ENCODE assay signal across 28 mouse cellular contexts in the genomic region with DNA sequence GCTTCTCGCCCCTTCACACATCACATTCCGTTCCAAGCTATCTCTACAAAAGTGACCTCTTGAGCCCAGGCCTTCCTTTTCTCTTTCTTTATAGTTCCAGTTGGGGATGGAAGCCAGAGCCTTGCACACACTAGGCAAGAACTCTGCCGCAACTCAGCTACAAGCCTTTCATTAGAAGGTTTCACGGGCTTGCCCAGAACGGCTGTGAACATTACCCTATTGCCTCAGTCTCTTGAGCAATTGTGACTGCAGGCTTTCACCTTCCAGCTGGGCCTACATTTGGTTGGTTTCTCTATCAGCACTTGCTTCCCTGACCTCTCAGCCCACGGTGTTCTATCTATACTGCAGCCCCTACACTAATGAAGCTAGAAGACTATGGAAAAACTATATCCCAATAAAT. TPM values are rescaled to one million over a fixed set of nuclear protein-coding genes. Genes with fewer than 3 reads are reported as not detected.
DNase-seq lines count a peak whose midpoint lies in the region; ATAC-seq lines count a peak whose summit lies in the region.
"Had no signal": no experiment of that assay in that cellular context is flagged by ENCODE, and none has a peak within 500 bp of the region (broad histone marks: within the 10 kb centered on the region; RNA-seq: fewer than 3 reads in every experiment).

No protein-coding gene starts in this region.

- no peaks in the 10 kb centered on the region for H3K36me3 ChIP-seq in limb, embryonic 12.5 days
- H3K36me3 ChIP-seq in limb, embryonic 10.5 days, result no peaks in the 10 kb centered on the region
- H3K36me3 ChIP-seq in liver, embryonic 12.5 days, result no peaks in the 10 kb centered on the region
- H3K36me3 ChIP-seq: embryonic facial prominence, embryonic 13.5 days; heart, embryonic 13.5 days; hindbrain, embryonic 15.5 days; midbrain, embryonic 12.5 days; neural tube, embryonic 12.5 days had no signal

- no peak overlapping the region for H3K4me3 ChIP-seq in limb, embryonic 12.5 days (replicated peaks)
- H3K4me3 ChIP-seq in limb, embryonic 10.5 days, result no peak overlapping the region
- H3K4me3 ChIP-seq in liver, embryonic 12.5 days, result no peak overlapping the region
- H3K4me3 ChIP-seq: embryonic facial prominence, embryonic 13.5 days; gastrocnemius, adult 2 months; heart, embryonic 13.5 days; hindbrain, embryonic 15.5 days; layer of hippocampus, adult 2 months; megakaryocyte, embryonic 14.5 days; midbrain, embryonic 12.5 days; myocyte; neural tube, embryonic 12.5 days had no signal

- H3K27ac ChIP-seq in limb, embryonic 12.5 days, result 0 out of 2 replicates have a peak overlapping the region, but pooled peaks have one; percentile 50
- H3K27ac ChIP-seq in limb, embryonic 10.5 days, result no peak overlapping the region
- H3K27ac ChIP-seq in liver, embryonic 12.5 days, result no peak overlapping the region
- H3K27ac ChIP-seq: embryonic facial prominence, embryonic 13.5 days; gastrocnemius, adult 2 months; heart, embryonic 13.5 days; hindbrain, embryonic 15.5 days; layer of hippocampus, adult 2 months; midbrain, embryonic 12.5 days; neural tube, embryonic 12.5 days had no signal

- H3K4me1 ChIP-seq in limb, embryonic 12.5 days (replicated peaks), result peaks cover 4% of the 10 kb centered on the region; the same call in 1 of the 2 replicates
- H3K4me1 ChIP-seq in limb, embryonic 10.5 days, result no peaks in the 10 kb centered on the region
- H3K4me1 ChIP-seq in liver, embryonic 12.5 days, result no peaks in the 10 kb centered on the region
- H3K4me1 ChIP-seq: hindbrain, embryonic 15.5 days; megakaryocyte, embryonic 14.5 days; neural tube, embryonic 12.5 days had no signal

- no peak overlapping the region for H3K9ac ChIP-seq in limb, embryonic 12.5 days (replicated peaks)
- no peak overlapping the region for H3K9ac ChIP-seq in liver, embryonic 12.5 days
- H3K9ac ChIP-seq: embryonic facial prominence, embryonic 13.5 days; heart, embryonic 13.5 days; hindbrain, embryonic 15.5 days; midbrain, embryonic 12.5 days; neural tube, embryonic 12.5 days had no signal

- peak; percentile 19 for DNase-seq in adrenal gland, postnatal 10 days
- no peak for DNase-seq in adrenal gland, adult 8-10 months
- DNase-seq in limb, embryonic 10.5 days (ENCODE audit: low spot score), result no peak
- peak; percentile 11 for DNase-seq in skeletal muscle tissue, adult 2 months (ENCODE audit: low read depth, low spot score)
- no peak for DNase-seq in layer of hippocampus, adult 9-11 months
- no peak for DNase-seq in gastrocnemius, postnatal 25 days
- DNase-seq: cerebellum, adult 18-20 months; cerebellum, postnatal 10 days; gastrocnemius, adult 2 months; heart, postnatal 10 days; kidney, adult 18-20 months; left cerebral cortex, postnatal 4 days; lung, postnatal 4 days; right cerebral cortex, postnatal 14 days; thymus, postnatal 25 days had no signal

- 78% methylated on average over 6 of the region's 6 CpGs for WGBS in limb, embryonic 12.5 days
- WGBS in limb, embryonic 10.5 days, result 88% methylated on average over 6 of the region's 6 CpGs
- WGBS in liver, embryonic 12.5 days (ENCODE audit: insufficient replicate concordance), result 74% methylated on average over 6 of the region's 6 CpGs

- no peaks in the 10 kb centered on the region for H3K27me3 ChIP-seq in limb, embryonic 12.5 days
- H3K27me3 ChIP-seq in limb, embryonic 10.5 days (ENCODE audit: low read depth, poor library complexity, severe bottlenecking), result no peaks in the 10 kb centered on the region
- no peaks in the 10 kb centered on the region for H3K27me3 ChIP-seq in liver, embryonic 12.5 days (replicated peaks)
- H3K27me3 ChIP-seq: embryonic facial prominence, embryonic 13.5 days; heart, embryonic 13.5 days; hindbrain, embryonic 15.5 days; megakaryocyte, embryonic 14.5 days; midbrain, embryonic 12.5 days; neural tube, embryonic 12.5 days; Patski had no signal

- H3K9me3 ChIP-seq in limb, embryonic 12.5 days, result no peaks in the 10 kb centered on the region
- no peaks in the 10 kb centered on the region for H3K9me3 ChIP-seq in limb, embryonic 10.5 days (replicated peaks)
- no peaks in the 10 kb centered on the region for H3K9me3 ChIP-seq in liver, embryonic 12.5 days (replicated peaks)
- H3K9me3 ChIP-seq: embryonic facial prominence, embryonic 13.5 days; heart, embryonic 13.5 days; hindbrain, embryonic 15.5 days; megakaryocyte, embryonic 14.5 days; midbrain, embryonic 12.5 days; neural tube, embryonic 12.5 days had no signal

- H3K4me2 ChIP-seq in limb, embryonic 12.5 days, result no peak overlapping the region
- no peak overlapping the region for H3K4me2 ChIP-seq in liver, embryonic 12.5 days
- H3K4me2 ChIP-seq: embryonic facial prominence, embryonic 13.5 days; heart, embryonic 13.5 days; hindbrain, embryonic 15.5 days; midbrain, embryonic 12.5 days; neural tube, embryonic 12.5 days had no signal

- no peak for ATAC-seq in limb, embryonic 12.5 days (ENCODE audit: insufficient number of reproducible peaks, insufficient read depth, low FRiP score, low TSS enrichment, low read depth)
- 0 out of 2 replicates have a peak, but pooled peaks have one; percentile 37 for ATAC-seq in liver, embryonic 12.5 days
- ATAC-seq: forebrain, embryonic 16.5 days; lung, postnatal 0 days; Patski had no signal

RNA-seq across cellular contexts. Expression of gene 1190002N15Rik, which starts 58.9 kb away (rescaled TPM):
- total RNA-seq in adrenal gland, postnatal 10 days (2021), result 10 to 100 TPM; 24.8 to 24.9 TPM
- 10 to 100 TPM; 14.0 to 21.4 (median 17.1) TPM for total RNA-seq in adrenal gland, adult 8-10 months (2022)
- polyA plus RNA-seq in limb, embryonic 12.5 days (2016; fragmentation: Nextera tagmentation; extraction: Ambion mirVana), result 22.2 and 43.8 TPM in 2 replicates
- 5.8 and 6.6 TPM in 2 replicates for polyA plus RNA-seq in limb, embryonic 10.5 days (2016; fragmentation: Nextera tagmentation; extraction: Ambion mirVana)
- polyA plus RNA-seq in liver, embryonic 12.5 days (2016; fragmentation: Nextera tagmentation; extraction: Ambion mirVana), result 13.8 and 14.5 TPM in 2 replicates
- total RNA-seq in gastrocnemius, postnatal 25 days (2021), result 1 to 10 TPM; 5.3 to 5.4 TPM

Comparison
In these comparisons a context has a peak if more than half of its experiments do, and no peak if none do; other contexts are left out.
1. DNase-seq: peak in adrenal gland, postnatal 10 days (single experiment) and skeletal muscle tissue, adult 2 months (single experiment); none in adrenal gland, adult 8-10 months (single experiment), limb, embryonic 10.5 days (single experiment), layer of hippocampus, adult 9-11 months (single experiment) and gastrocnemius, postnatal 25 days (single experiment).